Mouse (Mus musculus) kidney, adult 2 months (tissue): ENCODE data around the gene Rtn4rl2.

Source experiments
- CTCF ChIP-seq: fragments of 200-500 bp; conservative IDR thresholded peaks from 2 replicates; pipeline ENCODE4 v1.5.1; 2011; ENCODE audit warnings: low read depth, mild to moderate bottlenecking, control low read depth, low read length, moderate library complexity, mixed read lengths; ENCODE audit not compliant: insufficient read depth, insufficient read length
- POLR2A ChIP-seq: fragments of 200-500 bp; IDR thresholded peaks from one replicate; pipeline ENCODE4 v1.6.1; 2011; ENCODE audit warnings: low read depth, low read length, control low read depth

DNA sequence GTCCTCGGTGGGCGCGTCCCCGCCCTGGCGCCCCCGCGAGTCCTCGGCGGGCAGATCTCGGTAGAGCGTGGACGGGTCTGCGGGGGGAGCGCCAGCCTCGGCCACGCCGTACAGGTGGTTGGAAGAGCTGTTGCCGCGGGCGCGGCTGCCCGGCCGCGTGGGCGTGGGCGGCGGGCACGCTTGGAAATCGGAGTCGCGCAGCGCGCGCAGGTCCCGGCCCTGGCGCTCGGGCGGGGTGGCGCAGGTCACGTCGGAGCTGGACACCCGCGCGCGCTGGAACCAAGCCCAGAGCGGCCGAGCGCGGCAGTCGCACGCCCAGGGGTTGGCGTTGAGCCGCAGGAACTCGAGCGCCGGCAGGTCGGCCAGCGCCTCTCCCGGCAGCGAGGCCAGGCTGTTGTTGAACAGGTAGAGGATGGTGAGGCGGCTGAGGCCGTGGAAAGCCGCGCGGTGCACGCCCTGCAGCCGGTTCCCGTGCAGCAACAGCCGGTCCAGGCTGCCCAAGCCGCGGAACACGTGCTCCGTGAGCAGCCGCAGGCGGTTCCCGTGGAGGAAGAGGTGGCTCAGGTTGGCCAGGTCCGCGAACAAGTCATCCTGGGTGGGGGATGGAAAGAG is 14.3 kb downstream of the Rtn4rl2 start:
- TF ChIP-seq CTCF = no peak
- no peak for TF ChIP-seq POLR2A
